Mouse (Mus musculus): ENCODE data around the gene Ddrgk1. TPM values are rescaled to one million over a fixed set of nuclear protein-coding genes. Genes with fewer than 3 reads are reported as not detected.
A peak's percentile ranks its signal among the peaks of the same experiment; 100 is the strongest.
"Not testable (repeated sequence)": the region's sequence is repeated elsewhere in the genome, so short reads cannot be mapped to it uniquely, and the experiment has no call there.

The Ddrgk1 gene
- polyA plus RNA-seq, 1 experiment, result 56.9 TPM

DNA sequence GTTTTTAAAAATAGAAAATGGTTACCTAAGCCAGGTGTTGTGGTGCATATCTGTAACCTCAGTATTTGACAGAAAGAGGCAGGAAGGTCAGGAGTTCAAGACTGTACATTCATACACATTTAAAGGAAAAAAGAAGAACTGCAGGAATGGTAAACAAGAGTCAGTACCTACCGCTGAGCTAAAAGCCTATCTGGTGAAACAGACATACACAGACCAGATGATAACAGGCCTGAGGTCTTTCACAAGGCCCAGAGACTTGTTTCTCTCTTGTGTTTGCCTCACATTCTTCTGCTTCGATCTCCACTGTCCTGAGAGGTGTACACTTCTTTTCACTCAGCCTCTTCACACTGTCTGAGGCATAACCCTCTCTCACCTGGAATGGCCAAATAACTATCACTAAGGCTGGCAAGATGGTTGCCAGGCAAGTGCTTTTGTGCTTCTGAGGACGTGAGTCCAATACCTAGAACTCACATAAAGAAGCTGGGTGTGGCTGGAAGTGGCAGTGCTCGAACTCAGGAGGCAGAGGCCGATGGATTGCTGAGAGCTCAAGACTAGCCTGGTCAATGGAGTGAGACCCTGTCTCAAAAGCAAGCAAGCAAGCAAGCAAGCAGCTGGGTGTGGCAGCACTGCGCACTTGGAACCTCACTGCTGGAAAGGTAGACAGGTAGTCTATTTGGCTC lies 8.7 kb downstream of the Ddrgk1 start:
- no peak for DNase-seq (ENCODE audit: low read depth, low spot score)
- 85% methylated on average over 6 of the region's 6 CpGs for WGBS

GRCm38 (mm10) chr2:130653760-130654159 lies 10.7 kb downstream of the Ddrgk1 start:
- DNase-seq (ENCODE audit: low read depth, low spot score), result no peak
- 79% methylated on average over 1 of the region's 1 CpGs for WGBS

DNA sequence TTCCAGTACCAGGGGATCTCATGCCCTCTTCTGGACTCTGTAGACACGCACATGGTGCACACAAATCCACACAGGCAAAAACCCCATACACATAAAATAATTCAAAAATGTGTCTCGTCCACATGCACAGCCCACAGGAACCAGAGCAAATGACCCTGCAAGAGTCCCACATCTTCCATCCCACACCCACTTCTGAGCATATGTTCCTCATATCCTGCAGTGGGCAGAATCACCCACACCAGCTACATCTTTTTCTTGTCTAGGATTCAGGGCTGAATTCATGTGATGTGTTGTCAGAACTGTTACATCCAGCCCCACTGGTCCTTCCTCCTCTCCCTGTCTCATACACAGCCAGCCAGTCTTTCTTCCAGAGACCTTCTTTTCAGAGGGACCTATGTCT lies 11.2 kb downstream of the Ddrgk1 start:
- 90% methylated on average over 2 of the region's 2 CpGs for WGBS

GRCm38 (mm10) chr2:130649028-130649427 lies 15.4 kb downstream of the Ddrgk1 start:
- WGBS, result 78% methylated on average over 6 of the region's 6 CpGs
- not testable (repeated sequence) for DNase-seq (ENCODE audit: low read depth, low spot score)

More for the DNA sequence above, 11.2 kb downstream of the Ddrgk1 start:
- DNase-seq (ENCODE audit: low read depth, low spot score), result no peak

GRCm38 (mm10) chr2:130645198-130645597 lies 19.3 kb downstream of the Ddrgk1 start:
- DNase-seq (ENCODE audit: low read depth, low spot score), result no peak
- WGBS, result 79% methylated on average over 4 of the region's 4 CpGs

GRCm38 (mm10) chr2:130642684-130643369 lies 21.6 kb downstream of the Ddrgk1 start, which contains the start of gene Lzts3:
Gene Lzts3, minus strand, starts transcription at chr2:130642803.
- 3% methylated on average over 36 of the region's 40 CpGs for WGBS
- no peak for DNase-seq (ENCODE audit: low read depth, low spot score)

GRCm38 (mm10) chr2:130642197-130642660 lies 22.2 kb downstream of the Ddrgk1 start:
- no peak for DNase-seq (ENCODE audit: low read depth, low spot score)

DNA sequence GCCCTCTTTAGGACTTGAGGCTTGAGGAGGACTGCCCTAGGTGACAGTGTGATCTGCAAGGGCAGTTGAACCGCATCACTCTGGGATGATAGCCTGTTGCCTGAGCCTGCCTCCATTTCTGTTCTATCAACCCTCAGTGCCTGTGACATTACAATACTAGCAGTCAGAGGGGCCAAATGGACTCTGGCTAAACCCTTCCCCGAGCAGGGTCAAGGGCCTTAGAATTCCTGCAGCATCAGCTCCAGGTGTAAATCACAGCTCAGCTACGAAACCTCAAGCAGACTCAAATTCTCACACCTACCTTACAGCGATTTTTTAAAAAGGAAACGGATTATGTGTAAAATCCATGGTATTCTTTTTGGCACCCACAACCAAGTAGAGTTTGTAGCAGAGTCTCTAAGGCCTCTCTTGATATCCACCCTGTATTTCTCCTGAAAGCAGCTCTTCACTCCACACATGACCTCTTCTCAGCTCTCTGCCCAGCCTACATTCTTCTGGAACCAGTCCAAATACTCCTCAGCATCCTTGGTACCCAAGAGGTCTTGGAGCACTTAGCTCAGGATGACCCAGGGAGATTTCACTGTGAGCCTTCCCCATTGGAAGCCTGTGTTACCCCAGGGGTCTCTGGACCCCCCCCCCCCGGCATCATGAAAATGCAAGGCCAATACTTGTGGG lies 23.0 kb downstream of the Ddrgk1 start:
- WGBS, result 56% methylated on average over 6 of the region's 6 CpGs
- no peak for DNase-seq (ENCODE audit: low read depth, low spot score)

More at GRCm38 (mm10) chr2:130642197-130642660, 22.2 kb downstream of the Ddrgk1 start:
- WGBS, result 2% methylated on average over 25 of the region's 27 CpGs

GRCm38 (mm10) chr2:130639276-130639675 lies 25.2 kb downstream of the Ddrgk1 start:
- DNase-seq (ENCODE audit: low read depth, low spot score), result no peak
- WGBS, result 42% methylated on average over 6 of the region's 6 CpGs

- DNase-seq (ENCODE audit: low read depth, low spot score), result peak; percentile 89
- WGBS, result 20% methylated on average over 16 of the region's 16 CpGs
Measured at GRCm38 (mm10) chr2:130638101-130638611, 26.3 kb downstream of the Ddrgk1 start.

GRCm38 (mm10) chr2:130635847-130636246 lies 28.6 kb downstream of the Ddrgk1 start:
- WGBS, result 46% methylated on average over 21 of the region's 21 CpGs
- no peak for DNase-seq (ENCODE audit: low read depth, low spot score)

DNA sequence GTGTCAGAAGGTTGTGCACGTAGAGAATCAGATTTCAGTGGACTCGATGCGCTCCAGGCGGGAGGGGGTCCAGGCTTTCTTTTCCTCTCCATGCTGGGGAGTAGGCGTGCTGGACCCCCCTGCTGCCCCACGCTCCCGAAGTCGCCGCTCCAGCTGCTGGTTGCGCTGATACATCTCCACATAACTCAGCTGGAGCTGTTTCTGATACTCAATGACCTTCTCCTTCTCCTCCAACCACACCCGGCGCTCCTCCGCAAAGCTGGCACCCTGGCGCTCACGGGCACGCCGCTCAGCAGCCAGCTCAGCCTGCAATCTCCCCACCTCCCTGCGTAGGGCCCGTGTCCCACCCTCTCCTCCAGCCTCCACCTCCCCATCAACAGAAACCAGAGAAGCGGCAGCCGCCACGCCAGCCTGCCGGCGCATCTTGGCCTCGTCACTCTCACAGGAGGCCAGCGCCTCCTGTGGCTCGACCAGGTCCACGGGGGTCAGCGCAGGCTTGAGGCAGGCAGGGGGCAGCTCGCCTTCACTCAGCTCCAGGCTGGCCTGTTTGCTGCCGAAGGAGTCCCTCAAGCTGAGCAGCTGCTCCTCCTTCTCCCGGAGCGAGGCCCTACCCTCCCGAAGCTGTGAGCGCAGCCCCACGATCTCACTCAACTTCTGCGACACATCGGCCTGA lies 29.6 kb downstream of the Ddrgk1 start:
- WGBS, result 58% methylated on average over 38 of the region's 38 CpGs
- DNase-seq (ENCODE audit: low read depth, low spot score), result no peak

DNA sequence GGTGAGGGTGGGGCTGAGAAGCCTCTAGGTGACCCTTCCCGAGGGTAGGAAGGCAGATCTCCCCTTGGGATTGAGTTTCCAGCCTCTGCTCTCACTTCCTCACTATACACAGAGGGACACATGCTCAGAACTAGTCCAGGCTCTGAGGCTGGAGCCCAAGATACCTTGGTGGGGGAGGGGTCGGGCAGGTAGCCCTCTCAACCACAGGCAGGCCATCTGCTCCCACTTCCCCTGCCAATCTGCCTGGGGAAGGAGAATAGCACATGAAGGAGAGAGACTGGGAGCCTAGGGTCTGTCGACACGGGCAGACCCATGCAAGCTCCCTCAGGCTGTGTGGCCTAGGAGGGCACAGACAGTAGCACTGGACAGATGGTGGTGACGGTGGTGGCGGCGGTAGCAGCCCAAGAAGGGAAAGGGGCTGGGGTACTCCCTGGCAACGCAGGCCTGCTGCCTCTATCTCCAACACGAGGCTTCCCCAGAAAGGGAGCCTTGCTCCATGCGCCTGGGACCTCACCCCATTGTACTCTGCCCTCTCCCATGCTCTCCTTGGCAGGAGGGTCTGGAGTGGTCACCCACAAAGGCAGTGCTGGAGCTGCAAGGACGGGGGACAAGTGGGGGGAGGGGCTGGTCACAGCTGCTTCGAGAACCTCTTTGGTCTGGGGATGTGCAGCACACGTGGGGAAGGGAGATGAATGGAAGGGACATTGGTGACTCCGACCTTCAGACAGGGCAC lies 30.3 kb downstream of the Ddrgk1 start:
- 69% methylated on average over 14 of the region's 14 CpGs for WGBS
- no peak for DNase-seq (ENCODE audit: low read depth, low spot score)

GRCm38 (mm10) chr2:130632887-130633675 lies 31.4 kb downstream of the Ddrgk1 start:
- DNase-seq (ENCODE audit: low read depth, low spot score), result no peak
- WGBS, result 70% methylated on average over 5 of the region's 5 CpGs

GRCm38 (mm10) chr2:130632416-130632815 lies 32.0 kb downstream of the Ddrgk1 start:
- WGBS, result 69% methylated on average over 1 of the region's 1 CpGs
- no peak for DNase-seq (ENCODE audit: low read depth, low spot score)

DNA sequence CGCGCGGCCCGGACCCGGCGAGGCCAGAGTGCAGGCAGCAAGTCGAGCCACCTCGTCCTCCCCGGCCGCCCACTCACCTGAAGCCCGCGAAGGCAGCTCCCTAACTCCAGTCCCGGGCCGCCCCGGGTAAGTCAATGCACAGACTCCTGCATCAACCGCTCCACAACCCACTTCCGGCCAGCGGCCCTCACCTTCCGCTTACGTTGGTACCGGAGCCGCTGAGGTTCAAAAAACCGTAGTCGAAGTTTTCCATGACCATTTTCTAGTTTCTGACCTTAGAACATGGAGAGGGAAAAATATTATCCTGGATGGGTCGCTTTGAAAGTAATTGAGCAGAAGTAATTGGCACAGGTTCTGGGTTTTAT lies 34.6 kb downstream of the Ddrgk1 start, which contains the start of the genes Fastkd5 and Ubox5:
Fastkd5 (minus strand) TSS at position 189 of the 365 bp plus-strand sequence.
Ubox5 (minus strand) TSS at position 200 of the 365 bp plus-strand sequence.
- under 1% methylated on average over 25 of the region's 25 CpGs for WGBS

GRCm38 (mm10) chr2:130629080-130629838 lies 35.2 kb downstream of the Ddrgk1 start:
- WGBS, result 1% methylated on average over 37 of the region's 37 CpGs
- no peak for DNase-seq (ENCODE audit: low read depth, low spot score)

More for the DNA sequence above, 34.6 kb downstream of the Ddrgk1 start, which contains the start of the genes Fastkd5 and Ubox5:
- peak; percentile 73 for DNase-seq (ENCODE audit: low read depth, low spot score)
